Mouse (Mus musculus): ENCODE measurements around the gene Plpp1.

GRCm38 (mm10) chr13:112910434-112910833 lies 109.8 kb downstream of the Plpp1 start:
- no peak for TF ChIP-seq CTCF (IDR thresholded peaks at IDR 0.05; ENCODE audit: low read depth)
- TF ChIP-seq EP300 (optimal IDR thresholded peaks at IDR 0.05), result no peak

Data from stomach, postnatal 0 days (tissue).